Mouse (Mus musculus): ENCODE data around the gene Cfap57. TPM values are rescaled to one million over a fixed set of nuclear protein-coding genes. Genes with fewer than 3 reads are reported as not detected.
A peak's percentile ranks its signal among the peaks of the same experiment; 100 is the strongest.

Cfap57 gene
- polyA plus RNA-seq, 1 experiment from 2014 or later = 1.3 TPM

- H3K27ac ChIP-seq (ENCODE audit: low read length) = no peak overlapping the region
- H3K9me3 ChIP-seq (ENCODE audit: control insufficient read depth, low read length) = no peaks in the 10 kb centered on the region
- H3K4me1 ChIP-seq (replicated peaks; ENCODE audit: control insufficient read depth, insufficient read depth, low read length) = no peaks in the 10 kb centered on the region
- H3K27me3 ChIP-seq (replicated peaks; ENCODE audit: control insufficient read depth, insufficient read depth, low read length) = no peaks in the 10 kb centered on the region
- H3K36me3 ChIP-seq (ENCODE audit: control insufficient read depth, insufficient read depth) = no peaks in the 10 kb centered on the region
- H3K4me3 ChIP-seq (replicated peaks; ENCODE audit: low read length) = no peak overlapping the region
- no peak for ATAC-seq
- H3K4me2 ChIP-seq (ENCODE audit: low read length) = no peak overlapping the region
- H3K9ac ChIP-seq (replicated peaks; ENCODE audit: low read depth, low read length) = no peak overlapping the region
- 75% methylated on average over 3 of the region's 3 CpGs for WGBS
These were observed 10.7 kb downstream of the Cfap57 start for GRCm38 (mm10) chr4:118609836-118610235.

- Histone ChIP-seq H3K9ac (replicated peaks; ENCODE audit: low read depth, low read length) (no peak overlapping the region), H3K27me3 (replicated peaks; ENCODE audit: control insufficient read depth, insufficient read depth, low read length) (no peaks in the 10 kb centered on the region), H3K4me3 (replicated peaks; ENCODE audit: low read length) (no peak overlapping the region), H3K4me2 (ENCODE audit: low read length) (no peak overlapping the region), H3K9me3 (ENCODE audit: control insufficient read depth, low read length) (no peaks in the 10 kb centered on the region), H3K4me1 (replicated peaks; ENCODE audit: control insufficient read depth, insufficient read depth, low read length) (no peaks in the 10 kb centered on the region), H3K27ac (ENCODE audit: low read length) (no peak overlapping the region), H3K36me3 (ENCODE audit: control insufficient read depth, insufficient read depth) (no peaks in the 10 kb centered on the region)
- no peak for ATAC-seq
- WGBS = 72% methylated on average over 4 of the region's 4 CpGs
These were observed 16.5 kb downstream of the Cfap57 start for GRCm38 (mm10) chr4:118604065-118604464.

GRCm38 (mm10) chr4:118589733-118590130 is 30.8 kb downstream of the Cfap57 start:
- Histone ChIP-seq H3K27ac (ENCODE audit: low read length) (no peak overlapping the region), H3K27me3 (replicated peaks; ENCODE audit: control insufficient read depth, insufficient read depth, low read length) (no peaks in the 10 kb centered on the region), H3K4me3 (replicated peaks; ENCODE audit: low read length) (no peak overlapping the region), H3K4me2 (ENCODE audit: low read length) (no peak overlapping the region), H3K9ac (replicated peaks; ENCODE audit: low read depth, low read length) (no peak overlapping the region), H3K9me3 (ENCODE audit: control insufficient read depth, low read length) (no peaks in the 10 kb centered on the region), H3K36me3 (ENCODE audit: control insufficient read depth, insufficient read depth) (no peaks in the 10 kb centered on the region), H3K4me1 (replicated peaks; ENCODE audit: control insufficient read depth, insufficient read depth, low read length) (peaks cover 7% of the 10 kb centered on the region; the same call in 1 of the 2 replicates)
- 4% methylated on average over 7 of the region's 7 CpGs for WGBS
- no peak for ATAC-seq

- no peak overlapping the region for H3K27ac ChIP-seq (ENCODE audit: low read length)
- ATAC-seq = no peak
- no peak overlapping the region for H3K4me2 ChIP-seq (ENCODE audit: low read length)
- WGBS = 51% methylated on average over 12 of the region's 12 CpGs
- no peaks in the 10 kb centered on the region for H3K27me3 ChIP-seq (replicated peaks; ENCODE audit: control insufficient read depth, insufficient read depth, low read length)
- peaks cover 7% of the 10 kb centered on the region; the same call in 1 of the 2 replicates for H3K4me1 ChIP-seq (replicated peaks; ENCODE audit: control insufficient read depth, insufficient read depth, low read length)
- H3K9ac ChIP-seq (replicated peaks; ENCODE audit: low read depth, low read length) = no peak overlapping the region
- H3K9me3 ChIP-seq (ENCODE audit: control insufficient read depth, low read length) = peaks cover 1% of the 10 kb centered on the region; the same call in 1 of the 2 replicates
- no peaks in the 10 kb centered on the region for H3K36me3 ChIP-seq (ENCODE audit: control insufficient read depth, insufficient read depth)
- H3K4me3 ChIP-seq (replicated peaks; ENCODE audit: low read length) = no peak overlapping the region
These were observed 31.4 kb downstream of the Cfap57 start for GRCm38 (mm10) chr4:118589053-118589732.

- ATAC-seq = no peak
These were observed 37.9 kb downstream of the Cfap57 start for GRCm38 (mm10) chr4:118582629-118583028.

GRCm38 (mm10) chr4:118581508-118581907 is 39.1 kb downstream of the Cfap57 start:
- no peaks in the 10 kb centered on the region for H3K4me1 ChIP-seq (replicated peaks; ENCODE audit: control insufficient read depth, insufficient read depth, low read length)
- ATAC-seq = no peak
- 34% methylated on average over 11 of the region's 11 CpGs for whole genome bisulfite sequencing

More at GRCm38 (mm10) chr4:118582629-118583028, 37.9 kb downstream of the Cfap57 start:
- H3K9me3 ChIP-seq (ENCODE audit: control insufficient read depth, low read length) = peaks cover 2% of the 10 kb centered on the region; the same call in 1 of the 2 replicates
- H3K27ac ChIP-seq (ENCODE audit: low read length) = no peak overlapping the region
- no peaks in the 10 kb centered on the region for H3K27me3 ChIP-seq (replicated peaks; ENCODE audit: control insufficient read depth, insufficient read depth, low read length)
- whole genome bisulfite sequencing = 98% methylated on average over 8 of the region's 8 CpGs
- no peak overlapping the region for H3K9ac ChIP-seq (replicated peaks; ENCODE audit: low read depth, low read length)
- no peaks in the 10 kb centered on the region for H3K36me3 ChIP-seq (ENCODE audit: control insufficient read depth, insufficient read depth)
- no peak overlapping the region for H3K4me2 ChIP-seq (ENCODE audit: low read length)
- no peak overlapping the region for H3K4me3 ChIP-seq (replicated peaks; ENCODE audit: low read length)
- H3K4me1 ChIP-seq (replicated peaks; ENCODE audit: control insufficient read depth, insufficient read depth, low read length) = peaks cover 4% of the 10 kb centered on the region; the same call in 1 of the 2 replicates

GRCm38 (mm10) chr4:118579313-118579712 is 41.3 kb downstream of the Cfap57 start:
- Histone ChIP-seq H3K27me3 (replicated peaks; ENCODE audit: control insufficient read depth, insufficient read depth, low read length) (no peaks in the 10 kb centered on the region), H3K9ac (replicated peaks; ENCODE audit: low read depth, low read length) (no peak overlapping the region), H3K36me3 (ENCODE audit: control insufficient read depth, insufficient read depth) (no peaks in the 10 kb centered on the region), H3K9me3 (ENCODE audit: control insufficient read depth, low read length) (peaks cover 2% of the 10 kb centered on the region; the same call in 1 of the 2 replicates), H3K4me2 (ENCODE audit: low read length) (no peak overlapping the region), H3K27ac (ENCODE audit: low read length) (no peak overlapping the region), H3K4me1 (replicated peaks; ENCODE audit: control insufficient read depth, insufficient read depth, low read length) (no peaks in the 10 kb centered on the region), H3K4me3 (replicated peaks; ENCODE audit: low read length) (no peak overlapping the region)
- 47% methylated on average over 13 of the region's 13 CpGs for WGBS
- ATAC-seq = no peak

More at GRCm38 (mm10) chr4:118581508-118581907, 39.1 kb downstream of the Cfap57 start:
- Histone ChIP-seq H3K36me3 (ENCODE audit: control insufficient read depth, insufficient read depth) (no peaks in the 10 kb centered on the region), H3K4me3 (replicated peaks; ENCODE audit: low read length) (no peak overlapping the region), H3K27me3 (replicated peaks; ENCODE audit: control insufficient read depth, insufficient read depth, low read length) (no peaks in the 10 kb centered on the region), H3K9me3 (ENCODE audit: control insufficient read depth, low read length) (peaks cover 2% of the 10 kb centered on the region; the same call in 1 of the 2 replicates), H3K27ac (ENCODE audit: low read length) (no peak overlapping the region), H3K4me2 (ENCODE audit: low read length) (no peak overlapping the region), H3K9ac (replicated peaks; ENCODE audit: low read depth, low read length) (no peak overlapping the region)

- no peaks in the 10 kb centered on the region for H3K9me3 ChIP-seq (ENCODE audit: control insufficient read depth, low read length)
- ATAC-seq = peak; percentile 31; the same call in 1 of the 2 replicates
- no peak overlapping the region for H3K4me2 ChIP-seq (ENCODE audit: low read length)
- H3K4me3 ChIP-seq (replicated peaks; ENCODE audit: low read length) = no peak overlapping the region
- no peak overlapping the region for H3K9ac ChIP-seq (replicated peaks; ENCODE audit: low read depth, low read length)
- no peak overlapping the region for H3K27ac ChIP-seq (ENCODE audit: low read length)
- no peaks in the 10 kb centered on the region for H3K36me3 ChIP-seq (ENCODE audit: control insufficient read depth, insufficient read depth)
- 9% methylated on average over 6 of the region's 6 CpGs for WGBS
- no peaks in the 10 kb centered on the region for H3K4me1 ChIP-seq (replicated peaks; ENCODE audit: control insufficient read depth, insufficient read depth, low read length)
- H3K27me3 ChIP-seq (replicated peaks; ENCODE audit: control insufficient read depth, insufficient read depth, low read length) = no peaks in the 10 kb centered on the region
These were observed 44.5 kb downstream of the Cfap57 start for GRCm38 (mm10) chr4:118576097-118576496.

GRCm38 (mm10) chr4:118571441-118571840 is 49.1 kb downstream of the Cfap57 start:
- Histone ChIP-seq H3K4me3 (replicated peaks; ENCODE audit: low read length) (no peak overlapping the region), H3K9ac (replicated peaks; ENCODE audit: low read depth, low read length) (no peak overlapping the region), H3K4me1 (replicated peaks; ENCODE audit: control insufficient read depth, insufficient read depth, low read length) (no peaks in the 10 kb centered on the region), H3K4me2 (ENCODE audit: low read length) (no peak overlapping the region), H3K36me3 (ENCODE audit: control insufficient read depth, insufficient read depth) (no peaks in the 10 kb centered on the region), H3K27me3 (replicated peaks; ENCODE audit: control insufficient read depth, insufficient read depth, low read length) (no peaks in the 10 kb centered on the region), H3K27ac (ENCODE audit: low read length) (no peak overlapping the region), H3K9me3 (ENCODE audit: control insufficient read depth, low read length) (no peaks in the 10 kb centered on the region)
- WGBS = 67% methylated on average over 15 of the region's 15 CpGs
- no peak for ATAC-seq
